Mouse (Mus musculus) megakaryocyte progenitor cell, adult 5-6 weeks (primary cell): ENCODE data around the gene Hoxa3. TPM values are rescaled to one million over a fixed set of nuclear protein-coding genes. Genes with fewer than 3 reads are reported as not detected.
A peak's percentile ranks its signal among the peaks of the same experiment; 100 is the strongest.

Experiments used
- ATAC-seq: replicated peaks from 2 replicates; pipeline ENCODE4 v1.8.0; 2016; ENCODE audit warnings: mild to moderate bottlenecking, moderate TSS enrichment, inconsistent platforms; ENCODE audit not compliant: poor library complexity
- total RNA-seq, 2 experiments: library from RNA; stranded (forward) in 1 of 2; stranded (reverse) in 1 of 2; fragments of 157-497, 149-512 nt in 1 of 2; fragments of 200-1000 nt in 1 of 2; gene quantifications; 2 replicates each; pipeline versions ENCODE4 v1.2.3 to v1.2.4; 2015 to 2017

The Hoxa3 gene
- total RNA-seq, 2 experiments from 2014 or later, result 0.42 to 2.1 TPM

- no peak for ATAC-seq
These were observed 19.9 kb upstream of the Hoxa3 start for GRCm38 (mm10) chr6:52232984-52233545.

DNA sequence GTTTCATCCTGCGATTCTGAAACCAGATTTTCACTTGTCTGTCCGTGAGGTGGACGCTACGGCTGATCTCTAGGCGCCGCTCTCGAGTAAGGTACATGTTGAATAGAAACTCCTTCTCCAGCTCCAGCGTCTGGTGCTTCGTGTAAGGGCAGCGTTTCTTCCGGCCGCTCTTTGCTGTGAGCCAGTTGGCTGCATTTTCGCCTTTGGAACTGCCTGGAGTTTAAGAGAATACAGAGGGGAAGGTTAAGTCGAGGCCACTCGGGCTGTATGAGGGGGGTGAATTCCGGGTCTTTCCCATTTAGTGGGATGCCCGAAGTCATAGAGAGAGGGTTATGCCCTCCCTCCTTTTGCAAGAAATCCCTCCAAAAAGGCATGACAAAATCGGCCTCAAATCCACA, 19.4 kb upstream of the Hoxa3 start:
- no peak for ATAC-seq

DNA sequence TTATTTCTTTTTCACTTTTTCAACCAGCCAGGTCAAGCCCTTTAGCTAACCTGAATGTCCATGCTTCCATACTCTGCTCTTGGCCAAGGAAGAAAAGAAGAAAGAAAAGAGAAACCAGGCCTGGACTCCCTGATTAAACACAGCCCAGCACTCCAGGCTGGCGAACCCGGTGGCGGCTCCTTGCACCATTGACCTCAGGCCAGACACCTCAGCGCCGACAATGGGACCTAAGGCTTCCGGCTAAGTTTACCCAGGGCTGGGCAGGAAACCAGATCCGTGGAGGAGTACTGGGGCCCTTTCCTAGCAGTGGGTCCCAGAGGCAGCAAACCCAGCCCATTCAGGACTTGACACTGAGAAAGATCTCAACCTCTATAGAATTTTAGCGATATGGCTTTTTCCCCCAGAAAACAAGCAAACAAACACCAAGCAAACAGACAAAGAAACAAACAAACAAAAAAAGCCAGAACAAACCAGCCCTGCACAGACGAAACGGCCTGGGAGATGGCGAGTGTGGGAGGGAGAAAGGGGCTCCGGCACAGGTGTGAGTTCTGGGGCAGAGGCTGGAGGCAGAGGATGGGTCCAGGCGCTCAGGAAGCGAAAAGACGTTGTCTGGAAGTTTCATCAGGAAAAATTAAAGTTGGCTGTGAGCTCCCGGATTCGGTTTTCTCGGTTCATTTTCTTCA, 18.9 kb upstream of the Hoxa3 start:
- no peak for ATAC-seq

- ATAC-seq, result no peak
These were observed 17.5 kb upstream of the Hoxa3 start, which contains the start of gene Hoxa9 for GRCm38 (mm10) chr6:52230516-52231165. TSS of gene Hoxa9 (minus strand) at chr6:52231089.

DNA sequence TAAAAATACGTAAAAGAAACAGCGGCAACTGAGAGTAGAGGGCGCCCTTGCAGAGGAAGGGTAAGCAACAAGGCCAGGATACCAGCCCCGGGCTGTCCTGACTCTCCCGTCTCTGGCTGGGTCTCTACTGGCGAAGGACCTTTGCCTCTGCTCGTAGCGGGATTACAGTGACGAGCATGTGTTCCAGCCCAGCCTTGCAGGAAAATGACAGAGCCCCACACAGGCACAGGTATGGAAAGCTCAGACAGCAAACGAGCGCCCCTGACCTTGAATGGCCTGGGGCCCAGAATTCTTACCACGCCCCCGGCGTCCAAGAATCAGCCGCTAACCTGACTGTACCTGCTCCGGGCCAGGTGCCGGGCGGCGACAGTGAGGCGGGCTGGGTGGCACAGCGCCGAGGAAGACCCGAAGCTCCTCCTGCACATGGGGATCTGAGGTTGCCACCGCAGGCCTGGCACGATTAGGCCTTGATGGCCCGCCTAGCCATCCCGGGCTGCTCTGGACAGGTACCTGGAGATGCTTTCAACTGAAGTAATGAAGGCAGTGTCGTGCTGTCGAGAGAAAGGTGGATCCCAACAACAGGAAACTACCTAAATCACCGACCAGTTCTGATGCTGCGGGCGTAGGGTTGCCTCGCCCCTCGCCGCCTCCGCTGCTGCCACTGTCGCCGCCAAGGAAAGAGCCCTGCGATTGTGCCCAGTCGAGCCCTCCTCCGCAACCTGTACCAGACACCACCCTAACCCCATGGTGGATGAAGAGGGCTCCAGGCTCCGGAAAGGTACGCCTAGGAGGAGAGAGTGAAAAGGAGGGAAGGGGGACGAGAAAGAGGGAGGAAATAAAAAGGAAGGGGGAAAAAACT, 16.7 kb upstream of the Hoxa3 start:
- ATAC-seq, result 0 out of 2 replicates have a peak, but pooled peaks have one; percentile 18

GRCm38 (mm10) chr6:52228475-52229465, 15.6 kb upstream of the Hoxa3 start:
- ATAC-seq, result peak; percentile 24

- no peak for ATAC-seq
These were observed 14.5 kb upstream of the Hoxa3 start for GRCm38 (mm10) chr6:52227470-52228222.

GRCm38 (mm10) chr6:52226569-52227257, 13.6 kb upstream of the Hoxa3 start:
- no peak for ATAC-seq

- peak; percentile 47 for ATAC-seq
These were observed 12.8 kb upstream of the Hoxa3 start for GRCm38 (mm10) chr6:52225612-52226568.

GRCm38 (mm10) chr6:52224895-52225611, 11.9 kb upstream of the Hoxa3 start:
- no peak for ATAC-seq

GRCm38 (mm10) chr6:52223939-52224760, 11.0 kb upstream of the Hoxa3 start:
- ATAC-seq, result no peak

- ATAC-seq, result no peak
These were observed 9.6 kb upstream of the Hoxa3 start for GRCm38 (mm10) chr6:52222729-52223128.

DNA sequence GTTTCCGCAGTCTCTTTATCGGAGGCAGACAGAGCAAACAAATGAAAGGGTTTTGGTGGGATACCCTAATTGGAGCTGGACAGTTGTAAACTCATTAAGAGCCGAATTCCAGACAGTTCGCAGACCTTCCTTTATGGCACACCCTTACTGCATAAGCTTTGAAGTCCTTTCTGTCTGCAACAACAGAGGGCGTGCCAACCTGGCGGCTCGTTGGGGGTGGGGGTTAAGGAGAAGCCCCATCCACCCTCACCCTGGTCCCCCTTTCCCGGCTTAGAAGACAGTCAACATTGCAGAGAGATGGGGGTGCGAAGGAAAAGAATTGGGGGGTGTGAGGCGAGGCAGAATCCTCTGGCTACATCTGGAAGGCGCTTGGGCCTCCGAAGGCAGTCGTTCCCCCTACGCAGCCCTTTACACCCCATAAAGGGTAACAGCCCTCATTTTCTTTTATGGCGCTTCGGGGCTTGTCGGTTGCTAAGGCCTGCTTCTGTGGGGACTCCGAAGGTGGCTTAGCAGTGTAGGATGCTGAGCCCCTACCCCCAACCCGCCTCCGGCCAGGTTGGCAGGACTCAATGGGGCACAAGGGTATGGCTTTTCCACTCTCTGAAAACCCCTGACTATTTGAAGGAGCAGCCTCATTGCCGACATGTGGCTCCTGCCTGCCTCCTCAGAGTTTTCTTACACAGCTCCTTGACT, 9.0 kb upstream of the Hoxa3 start:
- no peak for ATAC-seq

DNA sequence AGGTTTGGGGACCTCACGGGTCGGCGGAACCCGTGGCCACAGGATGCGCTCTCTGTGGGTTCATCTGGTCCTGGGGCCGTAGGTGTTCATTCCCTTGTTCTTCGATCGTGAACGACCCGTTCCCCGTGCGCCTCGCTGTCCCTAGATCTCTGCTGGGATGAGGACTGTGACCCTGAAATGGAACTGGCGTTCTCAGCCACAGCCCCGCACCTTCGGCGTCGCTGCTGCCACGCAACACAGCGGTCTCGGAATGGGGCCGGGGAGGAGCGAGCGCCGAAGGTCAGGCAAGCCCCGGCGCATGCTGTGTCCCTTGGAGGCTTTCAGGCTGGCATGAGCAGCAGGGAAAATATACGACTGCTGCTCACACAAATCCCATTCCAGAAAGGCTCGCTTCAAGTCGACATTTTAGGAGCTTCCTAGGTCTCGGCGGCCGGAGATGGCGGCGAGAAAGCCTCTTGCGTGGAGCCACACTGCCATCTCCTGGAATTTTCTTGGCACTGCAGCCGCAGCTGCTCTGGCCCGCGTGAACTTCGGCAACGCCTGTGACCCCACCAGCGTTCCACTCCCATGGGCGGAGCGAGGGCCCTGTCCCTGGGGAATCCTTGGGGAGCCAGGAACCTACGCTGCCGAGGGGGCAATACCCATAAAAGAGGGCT, 8.3 kb upstream of the Hoxa3 start, which contains the start of gene Hoxa7:
Hoxa7 (minus strand) TSS at position 518 of the 656 bp plus-strand sequence.
- ATAC-seq, result peak; percentile 70

- no peak for ATAC-seq
These were observed 7.8 kb upstream of the Hoxa3 start for GRCm38 (mm10) chr6:52220865-52221310.
